Mouse (Mus musculus): ENCODE measurements around the gene Dnaja4. TPM values are rescaled to one million over a fixed set of nuclear protein-coding genes. Genes with fewer than 3 reads are reported as not detected.

Dnaja4 gene
- total RNA-seq, 2 experiments from 2014 or later: 39.8 to 58.3 TPM

GRCm38 (mm10) chr9:54743891-54744290 is 45.2 kb downstream of the Dnaja4 start:
- DNase-seq: no peak
- intact Hi-C loops (cut with DNase I; ENCODE audit: low total_unique reads): no loop called here

- intact Hi-C loops (cut with DNase I; ENCODE audit: low total_unique reads): no loop called here
- no peak for DNase-seq
These were observed 47.2 kb downstream of the Dnaja4 start for GRCm38 (mm10) chr9:54745740-54746370.

- intact Hi-C loops (cut with DNase I; ENCODE audit: low total_unique reads): no loop called here
- DNase-seq: no peak
These were observed 51.7 kb downstream of the Dnaja4 start for GRCm38 (mm10) chr9:54750215-54750981.

- intact Hi-C loops (cut with DNase I; ENCODE audit: low total_unique reads): no loop called here
- DNase-seq: no peak
These were observed 53.0 kb downstream of the Dnaja4 start for GRCm38 (mm10) chr9:54751684-54752083.

GRCm38 (mm10) chr9:54752201-54752943 is 53.7 kb downstream of the Dnaja4 start:
- no peak for DNase-seq
- intact Hi-C loops (cut with DNase I; ENCODE audit: low total_unique reads): no loop called here

- DNase-seq: no peak
- intact Hi-C loops (cut with DNase I; ENCODE audit: low total_unique reads): no loop called here
These were observed 54.2 kb downstream of the Dnaja4 start for GRCm38 (mm10) chr9:54752944-54753295.

GRCm38 (mm10) chr9:54759592-54759991 is 60.9 kb downstream of the Dnaja4 start:
- DNase-seq: no peak
- intact Hi-C loops (cut with DNase I; ENCODE audit: low total_unique reads): no loop called here

GRCm38 (mm10) chr9:54764091-54764490 is 65.4 kb downstream of the Dnaja4 start:
- no peak for DNase-seq
- intact Hi-C loops (cut with DNase I; ENCODE audit: low total_unique reads): no loop called here

GRCm38 (mm10) chr9:54764561-54765217 is 66.0 kb downstream of the Dnaja4 start, which contains the start of gene Crabp1:
Gene Crabp1, plus strand, starts transcription at chr9:54764748.
- no peak for DNase-seq
- intact Hi-C loops (cut with DNase I; ENCODE audit: low total_unique reads): no loop called here

GRCm38 (mm10) chr9:54765336-54766085 is 66.8 kb downstream of the Dnaja4 start:
- DNase-seq: no peak
- intact Hi-C loops (cut with DNase I; ENCODE audit: low total_unique reads): no loop called here

Small RNA genes lying within 50 kb of the gene (microRNA-seq; reads per million reads assigned to microRNA genes)
- 0 to 1.5 reads per million in 2 experiments for gene Mir5710

Other genes with a start within 250 kb of the Dnaja4 start
- gene Dmxl2, start 197.2 kb upstream of the Dnaja4 start, total RNA-seq (2021): 1 to 10 TPM; 3.8 to 5.0 TPM
- not detected for gene Sh2d7, start 159.9 kb upstream of the Dnaja4 start, total RNA-seq (2021)
- 10 to 100 TPM; 38.0 to 41.9 TPM for gene Cib2, start 138.7 kb upstream of the Dnaja4 start, total RNA-seq (2021)
- gene Idh3a, start 112.5 kb upstream of the Dnaja4 start, total RNA-seq (2021): 100 to 1,000 TPM; 416 to 493 TPM
- gene Acsbg1, start 37.0 kb upstream of the Dnaja4 start, total RNA-seq (2021): under 1 TPM; 0.27 to 0.45 TPM
- 10 to 100 TPM; 18.4 to 22.7 TPM for gene Wdr61, start 35.6 kb downstream of the Dnaja4 start, total RNA-seq (2021)
- gene Crabp1, start 65.9 kb downstream of the Dnaja4 start, total RNA-seq (2021): 1 to 10 TPM; 1.4 to 1.7 TPM
- gene Ireb2, start 164.9 kb downstream of the Dnaja4 start, total RNA-seq (2021): 10 to 100 TPM; 25.7 to 27.5 TPM
- gene Hykk, start 218.4 kb downstream of the Dnaja4 start, total RNA-seq (2021): 1 to 10 TPM; 1.2 to 1.7 TPM

Measured in gastrocnemius, postnatal 14 days (tissue).